Mouse (Mus musculus) forebrain, embryonic 11.5 days (tissue): Measurements from ENCODE around the gene Dnaja3. TPM values are rescaled to one million over a fixed set of nuclear protein-coding genes. Genes with fewer than 3 reads are reported as not detected.

ENCODE experiments used
- ATAC-seq: fragments of 200-750 bp; cut with Nextera tagmentation; replicated peaks from 2 replicates; pipeline ENCODE4 v1.8.0; 2017; ENCODE audit warnings: moderate TSS enrichment; ENCODE audit not compliant: low FRiP score
- DNase-seq: peaks from one replicate; pipeline ENCODE4 v3.0.0-alpha.2; 2017; ENCODE audit warnings: low spot score
- H3K27ac ChIP-seq: fragments of 300-500 bp; sonication (generic); 2 replicates; pipeline ENCODE4 v1.5.1; 2014; ENCODE audit warnings: low read depth, low read length
- H3K27me3 ChIP-seq: fragments of 300-500 bp; sonication (generic); 2 replicates; pipeline ENCODE4 v1.6.1; 2014; ENCODE audit warnings: mild to moderate bottlenecking, low read length, mixed read lengths; ENCODE audit not compliant: control insufficient read depth, insufficient read depth
- H3K36me3 ChIP-seq: fragments of 300-500 bp; sonication (generic); 2 replicates; pipeline ENCODE4 v1.6.1; 2014; ENCODE audit warnings: mild to moderate bottlenecking, low read length, moderate library complexity, mixed read lengths; ENCODE audit not compliant: control insufficient read depth, insufficient read depth
- H3K4me1 ChIP-seq: fragments of 300-500 bp; sonication (generic); replicated peaks from 2 replicates; pipeline ENCODE4 v1.6.1; 2014; ENCODE audit warnings: low read length, mixed read lengths; ENCODE audit not compliant: control insufficient read depth, insufficient read depth
- H3K4me2 ChIP-seq: fragments of 300-500 bp; sonication (generic); 2 replicates; pipeline ENCODE4 v1.6.1; 2014; ENCODE audit warnings: low read depth, mild to moderate bottlenecking, low read length, moderate library complexity, mixed read lengths; ENCODE audit not compliant: severe bottlenecking
- H3K4me3 ChIP-seq: fragments of 300-500 bp; sonication (generic); 2 replicates; pipeline ENCODE4 v1.5.1; 2014; ENCODE audit warnings: low read depth, low read length
- H3K9ac ChIP-seq: fragments of 300-500 bp; sonication (generic); 2 replicates; pipeline ENCODE4 v1.6.1; 2014; ENCODE audit warnings: low read length
- H3K9me3 ChIP-seq: fragments of 300-500 bp; sonication (generic); 2 replicates; pipeline ENCODE4 v1.6.1; 2016; ENCODE audit warnings: low read length, mixed read lengths; ENCODE audit not compliant: control insufficient read depth
- WGBS: fragments of 180-500 bp; shearing (Covaris S2); extraction: QIAGEN DNeasy Blood & Tissue Kit; methylation state at CpG from one replicate; pipeline ENCODE4 v1.1.7; 2014; 5-methylcytosine and 5-hydroxymethylcytosine counted together
- polyA plus RNA-seq: library from polyadenylated mRNA; unstranded; fragments of >200 nt; fragmentation: Nextera tagmentation; extraction: Ambion mirVana; gene quantifications from 2 replicates; pipeline ENCODE4 v1.2.1, GENCODE M21; 2014

Gene Dnaja3
- polyA plus RNA-seq, 1 experiment from 2014 or later, result 60.7 TPM

- H3K4me3 ChIP-seq, result no peak overlapping the region
- H3K36me3 ChIP-seq, result no peaks in the 10 kb centered on the region
- H3K9ac ChIP-seq, result no peak overlapping the region
- no peak overlapping the region for H3K4me2 ChIP-seq
- H3K27me3 ChIP-seq, result no peaks in the 10 kb centered on the region
- H3K4me1 ChIP-seq, result peaks cover 14% of the 10 kb centered on the region
- 85% methylated on average over 6 of the region's 6 CpGs for WGBS
- no peaks in the 10 kb centered on the region for H3K9me3 ChIP-seq
- DNase-seq (no peak), ATAC-seq (no peak)
- no peak overlapping the region; the same call in 1 of the 2 replicates for H3K27ac ChIP-seq
Observed at GRCm38 (mm10) chr16:4642937-4643336, 3.1 kb downstream of the Dnaja3 start.

- no peak overlapping the region for H3K4me3 ChIP-seq
- no peak overlapping the region for H3K27ac ChIP-seq
- DNase-seq (no peak), ATAC-seq (no peak)
- peaks cover 14% of the 10 kb centered on the region for H3K4me1 ChIP-seq
- H3K4me2 ChIP-seq, result no peak overlapping the region
- no peaks in the 10 kb centered on the region for H3K9me3 ChIP-seq
- no peak overlapping the region for H3K9ac ChIP-seq
- 80% methylated on average over 11 of the region's 11 CpGs for WGBS
- no peaks in the 10 kb centered on the region for H3K36me3 ChIP-seq
- H3K27me3 ChIP-seq, result no peaks in the 10 kb centered on the region
Observed at GRCm38 (mm10) chr16:4643670-4644419, 4.1 kb downstream of the Dnaja3 start.

GRCm38 (mm10) chr16:4645867-4646266 is 6.1 kb downstream of the Dnaja3 start:
- no peaks in the 10 kb centered on the region for H3K9me3 ChIP-seq
- H3K27ac ChIP-seq, result no peak overlapping the region
- ATAC-seq (no peak), DNase-seq (no peak)
- H3K27me3 ChIP-seq, result no peaks in the 10 kb centered on the region
- H3K9ac ChIP-seq, result no peak overlapping the region
- H3K4me1 ChIP-seq, result peaks cover 10% of the 10 kb centered on the region; the same call in 1 of the 2 replicates
- no peak overlapping the region for H3K4me2 ChIP-seq
- no peak overlapping the region for H3K4me3 ChIP-seq
- WGBS, result 87% methylated on average over 4 of the region's 4 CpGs
- no peaks in the 10 kb centered on the region; the same call in 1 of the 2 replicates for H3K36me3 ChIP-seq

GRCm38 (mm10) chr16:4646831-4647230 is 7.0 kb downstream of the Dnaja3 start:
- ATAC-seq (no peak), DNase-seq (no peak)
- H3K27ac ChIP-seq, result no peak overlapping the region
- no peak overlapping the region for H3K9ac ChIP-seq
- peaks cover 9% of the 10 kb centered on the region; the same call in 1 of the 2 replicates for H3K4me1 ChIP-seq
- H3K4me2 ChIP-seq, result no peak overlapping the region
- no peaks in the 10 kb centered on the region for H3K9me3 ChIP-seq
- H3K27me3 ChIP-seq, result no peaks in the 10 kb centered on the region
- no peaks in the 10 kb centered on the region; the same call in 1 of the 2 replicates for H3K36me3 ChIP-seq
- H3K4me3 ChIP-seq, result no peak overlapping the region
- WGBS, result 73% methylated on average over 4 of the region's 4 CpGs

GRCm38 (mm10) chr16:4647651-4648141 is 7.9 kb downstream of the Dnaja3 start:
- no peaks in the 10 kb centered on the region; the same call in 1 of the 2 replicates for H3K36me3 ChIP-seq
- H3K9me3 ChIP-seq, result no peaks in the 10 kb centered on the region
- WGBS, result 84% methylated on average over 13 of the region's 13 CpGs
- no peak overlapping the region for H3K9ac ChIP-seq
- no peak overlapping the region for H3K4me3 ChIP-seq
- no peak overlapping the region for H3K27ac ChIP-seq
- no peaks in the 10 kb centered on the region for H3K27me3 ChIP-seq
- DNase-seq, result no peak
- no peak for ATAC-seq
- no peak overlapping the region for H3K4me2 ChIP-seq
- peaks cover 4% of the 10 kb centered on the region; the same call in 1 of the 2 replicates for H3K4me1 ChIP-seq

GRCm38 (mm10) chr16:4648416-4649023 is 8.7 kb downstream of the Dnaja3 start:
- Histone ChIP-seq H3K9ac (no peak overlapping the region), H3K27ac (no peak overlapping the region), H3K4me2 (no peak overlapping the region), H3K4me1 (peaks cover 1% of the 10 kb centered on the region; the same call in 1 of the 2 replicates), H3K9me3 (no peaks in the 10 kb centered on the region), H3K4me3 (no peak overlapping the region), H3K36me3 (no peaks in the 10 kb centered on the region; the same call in 1 of the 2 replicates), H3K27me3 (no peaks in the 10 kb centered on the region)
- no peak for DNase-seq
- WGBS, result 86% methylated on average over 28 of the region's 28 CpGs
- ATAC-seq, result no peak

- H3K9ac ChIP-seq, result no peak overlapping the region
- H3K27ac ChIP-seq, result no peak overlapping the region
- H3K27me3 ChIP-seq, result no peaks in the 10 kb centered on the region
- H3K36me3 ChIP-seq, result no peaks in the 10 kb centered on the region; the same call in 1 of the 2 replicates
- no peaks in the 10 kb centered on the region; the same call in 1 of the 2 replicates for H3K4me1 ChIP-seq
- no peak for DNase-seq
- no peak overlapping the region for H3K4me3 ChIP-seq
- no peaks in the 10 kb centered on the region for H3K9me3 ChIP-seq
- ATAC-seq, result no peak
- H3K4me2 ChIP-seq, result no peak overlapping the region
- 81% methylated on average over 5 of the region's 5 CpGs for WGBS
Observed at GRCm38 (mm10) chr16:4649211-4649610, 9.4 kb downstream of the Dnaja3 start.

GRCm38 (mm10) chr16:4649692-4650091 is 9.9 kb downstream of the Dnaja3 start:
- Histone ChIP-seq H3K9ac (no peak overlapping the region), H3K27ac (no peak overlapping the region), H3K4me2 (no peak overlapping the region), H3K36me3 (no peaks in the 10 kb centered on the region; the same call in 1 of the 2 replicates), H3K9me3 (no peaks in the 10 kb centered on the region), H3K27me3 (no peaks in the 10 kb centered on the region), H3K4me3 (no peak overlapping the region), H3K4me1 (no peaks in the 10 kb centered on the region; the same call in 1 of the 2 replicates)
- ATAC-seq, result no peak
- 87% methylated on average over 11 of the region's 11 CpGs for WGBS
- DNase-seq, result no peak
